Mouse (Mus musculus) thymus, adult 2 months (tissue): ENCODE results near the gene Mut.
A peak's percentile ranks its signal among the peaks of the same experiment; 100 is the strongest.

ENCODE experiments used
- CTCF ChIP-seq: fragments of 200-500 bp; IDR thresholded peaks from 2 replicates; pipeline ENCODE4 v1.5.1; 2012; ENCODE audit warnings: mild to moderate bottlenecking, control low read depth, low read length, moderate library complexity, borderline replicate concordance; ENCODE audit not compliant: control insufficient read depth, poor library complexity, insufficient read depth; ENCODE audit errors: extremely low read depth
- POLR2A ChIP-seq: fragments of 200-500 bp; IDR thresholded peaks from 2 replicates; pipeline ENCODE4 v1.6.1; 2012; ENCODE audit warnings: mild to moderate bottlenecking, low read length, control low read depth, moderate library complexity; ENCODE audit not compliant: control insufficient read depth, poor library complexity, insufficient read depth; ENCODE audit errors: extremely low read depth

- TF ChIP-seq CTCF (no peak), POLR2A (0 out of 2 replicates have a peak, but pooled peaks have one; percentile 43)
Measured at GRCm38 (mm10) chr17:40934420-40935231, at the start of gene Mut, which contains the start of gene Cenpq.
